Mouse (Mus musculus): ENCODE results near the gene Styxl1.

Gene Styxl1

DNA sequence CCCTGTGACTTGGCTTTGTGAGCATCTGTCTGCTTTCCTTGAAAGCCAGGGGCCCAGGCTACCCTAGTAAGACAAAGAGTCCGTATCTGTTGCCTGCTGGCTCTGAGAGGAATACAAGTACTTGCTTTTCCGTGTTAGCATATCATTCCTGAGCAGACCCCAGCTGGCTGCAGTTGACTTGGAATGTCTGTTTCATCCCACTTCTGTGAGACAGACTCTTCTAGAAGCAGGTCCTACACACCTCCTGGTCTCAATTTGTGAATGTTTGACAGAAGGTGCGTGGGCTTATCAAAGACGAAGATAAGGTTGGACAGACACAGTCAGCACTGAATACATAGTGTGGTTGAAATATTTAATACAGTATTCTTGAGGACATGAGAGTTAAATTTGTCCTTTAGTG, 65.4 kb downstream of the Styxl1 start:
- in situ Hi-C loops (cut with MboI; ENCODE audit: low pct_unique_long_range_greater_than_20kb in 1 of 2, low sequenced_read_pairs in 2 of 2, unreplicated experiment in 1 of 2): no loop called here

DNA sequence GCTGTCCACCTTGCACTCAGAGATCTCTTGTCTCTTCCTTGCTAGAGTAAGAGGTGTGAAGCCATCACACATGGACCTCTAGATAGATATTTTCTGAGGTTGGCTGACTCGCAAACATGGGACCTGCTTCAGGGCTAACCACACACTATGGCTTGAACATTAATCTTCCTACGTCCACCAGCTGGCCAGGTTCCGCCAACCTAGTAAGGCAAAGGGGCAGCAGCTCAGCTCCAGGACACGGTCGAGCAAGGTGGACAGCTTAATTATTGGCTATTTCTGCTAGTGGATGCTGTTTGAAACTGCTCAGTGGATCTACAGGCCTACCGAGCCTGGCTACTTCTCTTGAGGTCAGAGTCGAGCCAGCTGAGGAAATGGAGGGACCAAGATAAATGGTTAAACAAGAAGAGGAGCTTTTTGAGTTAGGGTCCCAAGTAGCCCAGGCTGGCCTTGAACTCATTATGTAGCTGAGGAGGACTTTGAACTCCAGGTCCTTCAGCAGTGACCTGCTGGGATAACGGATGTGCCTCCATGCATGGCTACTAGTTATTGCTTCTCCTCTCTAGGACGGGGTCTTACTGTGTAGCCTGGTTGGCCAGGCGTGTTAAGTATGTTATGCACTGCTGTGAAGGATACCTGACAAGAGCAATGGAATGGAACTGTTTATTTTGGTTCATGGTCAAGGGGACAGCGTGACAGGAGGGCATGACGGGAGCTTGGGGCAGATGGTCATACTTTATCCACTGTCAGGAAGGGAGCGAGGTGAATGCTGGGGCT, 66.4 kb downstream of the Styxl1 start:
- in situ Hi-C loops (cut with MboI; ENCODE audit: low pct_unique_long_range_greater_than_20kb in 1 of 2, low sequenced_read_pairs in 2 of 2, unreplicated experiment in 1 of 2): no loop called here

DNA sequence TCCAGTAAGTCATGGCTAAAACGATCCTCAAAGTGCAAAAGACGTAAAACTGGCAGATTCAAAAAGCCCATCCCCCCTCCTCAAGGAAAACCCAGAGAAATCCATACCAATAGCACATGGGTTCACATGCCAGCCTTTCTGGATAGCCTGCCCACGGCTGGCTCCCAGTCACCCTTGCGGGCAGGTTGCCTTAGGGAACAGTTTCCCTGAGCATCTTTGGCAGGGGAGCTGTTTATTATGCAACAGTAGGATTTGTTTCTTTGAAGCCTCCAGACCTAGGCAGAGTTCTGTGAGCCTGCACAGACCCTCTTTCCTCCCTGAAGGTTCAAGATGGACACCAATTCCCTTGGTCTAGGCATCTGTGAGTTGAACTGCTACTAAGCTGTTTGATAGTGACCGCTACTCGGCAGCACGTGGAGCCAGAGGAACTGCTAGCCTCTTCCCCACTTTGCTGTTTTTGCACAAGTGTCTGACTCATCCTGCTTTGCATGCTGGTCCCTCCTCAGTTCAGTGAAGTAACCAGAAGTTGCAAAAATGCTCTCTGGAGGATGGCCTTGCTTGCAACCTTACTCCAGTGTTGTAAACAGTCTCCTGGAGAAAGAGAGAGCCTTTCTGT, 67.5 kb downstream of the Styxl1 start:
- in situ Hi-C loops (cut with MboI; ENCODE audit: low pct_unique_long_range_greater_than_20kb in 1 of 2, low sequenced_read_pairs in 2 of 2, unreplicated experiment in 1 of 2): no loop called here

DNA sequence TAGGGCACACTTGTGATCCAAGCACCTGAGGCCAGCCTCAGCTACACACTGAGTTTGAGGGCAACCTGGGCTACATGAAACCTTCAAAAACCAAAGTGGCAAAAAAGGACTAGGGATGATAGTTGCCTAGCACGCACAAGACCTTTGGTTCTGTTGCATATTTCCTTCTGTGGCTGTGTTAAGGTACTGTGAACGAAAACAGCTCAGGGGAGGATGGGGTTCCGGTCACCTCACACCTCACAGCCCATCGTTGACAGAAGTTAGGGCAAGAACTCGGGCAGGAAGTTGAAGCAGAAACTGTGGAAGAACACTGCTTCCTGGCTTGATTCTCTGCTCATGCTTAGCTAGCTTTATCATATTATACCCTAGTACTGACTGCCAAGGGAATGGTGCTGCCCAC, 68.5 kb downstream of the Styxl1 start:
- in situ Hi-C loops (cut with MboI; ENCODE audit: low pct_unique_long_range_greater_than_20kb in 1 of 2, low sequenced_read_pairs in 2 of 2, unreplicated experiment in 1 of 2): no loop called here

DNA sequence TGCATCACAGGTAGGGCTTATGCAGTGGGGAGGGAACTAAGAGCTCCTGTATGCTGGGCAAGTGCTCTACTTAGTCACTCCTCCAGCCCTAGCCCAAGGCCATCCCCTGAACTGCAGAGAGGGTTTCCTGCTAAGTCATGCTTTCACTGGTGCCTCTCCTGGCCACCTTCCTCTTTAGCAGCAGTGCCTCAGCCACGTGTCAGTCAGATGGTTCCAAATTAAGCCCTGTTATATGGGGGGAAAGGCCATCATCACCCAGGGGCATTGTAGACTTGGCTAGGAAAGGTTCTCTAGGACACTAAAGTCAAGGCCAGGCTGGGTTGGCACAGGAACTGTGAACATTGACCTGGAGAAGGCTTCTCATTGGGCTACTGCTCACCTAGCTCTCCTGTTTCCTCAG, 70.3 kb downstream of the Styxl1 start:
- in situ Hi-C loops (cut with MboI; ENCODE audit: low pct_unique_long_range_greater_than_20kb in 1 of 2, low sequenced_read_pairs in 2 of 2, unreplicated experiment in 1 of 2): no loop called here

DNA sequence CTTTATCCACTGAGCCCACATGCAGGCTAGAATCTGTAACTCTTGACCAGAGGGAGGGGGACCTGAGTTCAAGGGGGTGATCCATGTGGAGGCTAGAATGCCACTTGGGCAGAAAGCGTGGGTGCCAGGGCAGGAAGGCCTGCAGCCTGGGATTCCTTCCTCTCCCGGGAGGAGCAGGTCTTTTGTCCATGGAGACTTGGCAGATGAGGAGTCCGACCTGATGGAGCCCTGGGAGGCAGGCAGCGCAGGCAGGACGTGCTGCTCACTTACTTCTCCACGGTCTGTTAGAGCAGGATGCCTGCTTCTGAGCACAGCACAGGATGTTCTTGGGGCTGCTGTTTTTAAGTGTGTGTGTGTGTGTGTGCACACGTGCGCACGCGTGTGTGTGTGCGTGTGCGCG, 71.1 kb downstream of the Styxl1 start:
- in situ Hi-C loops (cut with MboI; ENCODE audit: low pct_unique_long_range_greater_than_20kb in 1 of 2, low sequenced_read_pairs in 2 of 2, unreplicated experiment in 1 of 2): no loop called here

DNA sequence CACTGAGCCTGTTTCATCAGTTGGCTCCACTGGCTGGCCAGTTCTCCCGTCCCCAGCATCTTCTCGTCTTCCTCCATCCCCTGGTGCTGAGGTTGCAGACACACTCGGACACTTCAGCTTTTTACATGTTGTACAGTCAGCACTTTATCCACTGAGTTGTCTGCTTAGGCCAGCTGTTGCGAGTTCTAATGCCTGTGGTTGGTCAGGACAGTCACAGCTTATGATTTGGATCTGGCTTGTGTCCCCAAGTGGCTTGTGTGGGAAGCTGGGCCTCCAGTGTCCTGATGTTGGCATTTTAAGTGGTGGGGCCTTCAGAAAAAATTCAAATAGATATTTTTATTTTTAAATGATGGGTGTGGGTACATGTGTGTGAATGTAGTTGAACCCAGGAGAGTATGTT, 72.8 kb downstream of the Styxl1 start:
- in situ Hi-C loops (cut with MboI; ENCODE audit: low pct_unique_long_range_greater_than_20kb in 1 of 2, low sequenced_read_pairs in 2 of 2, unreplicated experiment in 1 of 2): no loop called here

DNA sequence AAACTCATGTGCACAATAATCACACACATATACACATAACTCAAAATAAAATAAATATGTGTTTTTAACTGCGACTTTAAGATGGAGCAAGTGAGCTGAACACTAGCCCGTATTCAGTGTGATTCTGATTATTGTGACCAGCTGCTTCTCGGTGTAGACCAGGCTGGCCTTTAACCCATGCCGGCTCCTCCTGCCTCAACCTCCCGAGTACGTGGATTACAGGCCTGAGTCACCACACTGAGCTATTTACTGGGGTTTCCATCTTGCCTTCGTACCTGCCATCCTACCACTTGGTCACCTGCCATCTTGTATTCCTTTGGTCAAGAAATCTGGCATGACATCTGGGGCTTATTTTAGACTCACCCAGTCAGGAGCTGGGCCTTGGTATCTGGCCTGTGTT, 74.8 kb downstream of the Styxl1 start:
- in situ Hi-C loops (cut with MboI; ENCODE audit: low pct_unique_long_range_greater_than_20kb in 1 of 2, low sequenced_read_pairs in 2 of 2, unreplicated experiment in 1 of 2): no loop called here

DNA sequence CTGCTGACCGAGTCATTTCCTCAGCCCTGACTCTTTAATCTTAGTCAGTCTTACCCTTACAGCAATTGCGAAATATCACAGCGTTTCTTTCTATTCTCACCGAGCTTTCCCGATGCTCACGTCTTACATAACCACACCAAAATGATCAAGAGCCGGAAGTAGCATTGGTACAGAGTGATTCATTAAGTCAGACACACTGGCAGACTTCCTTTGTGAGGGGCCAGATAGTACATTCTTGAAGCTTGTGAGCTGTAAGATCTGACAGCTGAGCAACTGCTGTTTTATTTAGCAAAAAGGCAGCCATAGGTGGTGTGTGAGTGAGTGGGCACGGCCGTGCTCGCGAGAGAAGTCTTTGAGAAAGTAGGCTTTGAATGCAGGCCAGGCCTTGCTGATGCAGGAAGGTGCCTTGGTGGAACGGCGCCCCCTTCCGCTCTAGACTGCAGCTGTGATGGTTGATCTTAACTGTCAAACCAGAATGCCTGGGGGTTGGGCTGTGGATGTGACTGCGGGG, 75.4 kb downstream of the Styxl1 start:
- in situ Hi-C loops (cut with MboI; ENCODE audit: low pct_unique_long_range_greater_than_20kb in 1 of 2, low sequenced_read_pairs in 2 of 2, unreplicated experiment in 1 of 2): no loop called here

DNA sequence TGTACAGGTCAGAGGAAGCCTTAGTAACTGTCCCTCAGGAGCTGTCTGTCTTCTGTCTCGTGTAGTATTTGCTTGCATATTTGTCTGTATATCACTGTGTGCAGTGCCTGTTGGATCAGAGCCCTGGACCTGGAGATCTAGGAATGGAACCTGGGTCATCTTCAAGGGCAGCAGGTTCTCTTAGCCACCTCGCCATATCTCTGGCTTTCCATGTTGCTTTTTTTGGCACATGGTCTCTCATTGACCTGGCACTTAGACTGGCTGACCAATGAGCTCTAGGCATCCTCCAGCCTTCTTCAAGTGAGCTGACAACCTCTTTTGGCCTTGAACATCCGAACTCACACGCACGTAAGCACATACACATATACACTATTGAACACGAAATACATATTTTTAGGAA, 76.0 kb downstream of the Styxl1 start:
- in situ Hi-C loops (cut with MboI; ENCODE audit: low pct_unique_long_range_greater_than_20kb in 1 of 2, low sequenced_read_pairs in 2 of 2, unreplicated experiment in 1 of 2): no loop called here

DNA sequence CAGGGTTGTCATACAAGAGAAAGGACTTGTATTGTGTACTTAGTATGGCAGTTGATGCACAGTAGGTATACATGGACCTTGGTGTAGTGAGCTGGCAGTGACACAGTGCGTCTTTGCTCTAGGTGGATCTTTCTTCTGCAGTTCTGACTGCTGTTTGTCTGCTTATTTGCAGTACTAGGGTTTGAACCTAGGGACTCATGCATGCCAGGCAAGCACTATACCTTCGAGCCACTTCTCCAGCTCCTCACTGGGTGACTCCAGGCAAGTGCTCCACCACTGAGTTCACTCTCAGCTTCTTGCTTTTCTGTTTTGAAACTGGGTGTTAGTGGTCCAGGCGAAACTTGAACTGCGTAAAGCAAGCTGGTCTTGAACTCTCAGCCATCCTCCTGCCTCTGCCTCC, 76.6 kb downstream of the Styxl1 start:
- in situ Hi-C loops (cut with MboI; ENCODE audit: low pct_unique_long_range_greater_than_20kb in 1 of 2, low sequenced_read_pairs in 2 of 2, unreplicated experiment in 1 of 2): no loop called here

DNA sequence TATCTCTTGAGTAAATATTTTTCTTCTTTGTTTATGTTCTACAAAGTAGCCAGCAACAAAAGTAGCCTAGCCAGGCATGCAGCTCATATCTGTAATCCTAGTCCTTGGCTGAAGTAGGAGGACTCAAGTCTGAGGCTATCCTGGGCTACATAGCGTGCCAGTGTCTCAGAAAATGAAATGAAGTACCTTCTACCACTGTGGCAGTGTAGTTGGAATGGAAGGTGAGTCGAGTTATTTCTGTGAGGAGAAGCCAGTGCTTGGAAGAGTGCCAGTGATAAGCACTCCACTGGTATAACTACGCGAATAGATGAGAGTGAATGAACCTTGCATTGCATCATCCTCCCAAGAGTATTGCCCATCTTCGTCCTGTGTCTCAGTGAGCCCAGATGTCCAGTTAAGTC, 80.5 kb downstream of the Styxl1 start:
- in situ Hi-C loops (cut with MboI; ENCODE audit: low pct_unique_long_range_greater_than_20kb in 1 of 2, low sequenced_read_pairs in 2 of 2, unreplicated experiment in 1 of 2): no loop called here

Data from mouse embryonic stem cell (cell line).